ENCODE assay signal across 24 mouse cellular contexts in genomic region chr6:78526986-78527762, GRCm38 (mm10). TPM values are rescaled to one million over a fixed set of nuclear protein-coding genes. Genes with fewer than 3 reads are reported as not detected.
A peak's percentile ranks its signal among the peaks of the same experiment; 100 is the strongest.
DNase-seq lines count a peak whose midpoint lies in the region; ATAC-seq and TF ChIP-seq lines count a peak whose summit lies in the region.
"Had no signal": no experiment of that assay in that cellular context is flagged by ENCODE, and none has a peak within 500 bp of the region (broad histone marks: within the 10 kb centered on the region; RNA-seq: fewer than 3 reads in every experiment).

No protein-coding gene starts in this region.

- no peak for DNase-seq in intestine, embryonic 14.5 days (ENCODE audit: low spot score)
- no peak for DNase-seq in Muller cell, postnatal 12 days (ENCODE audit: inconsistent ontology term)
- DNase-seq: adrenal gland, adult 2 months; adrenal gland, adult 8-10 months; adrenal gland, postnatal 10 days; adrenal gland, postnatal 14 days; adrenal gland, postnatal 25 days; adrenal gland, postnatal 36 days; B cell, adult 2 months; cerebellum, adult 11 months; cerebellum, adult 11-12 months; cerebellum, adult 18-20 months; cerebellum, adult 2 months had no signal

- H3K4me1 ChIP-seq in intestine, embryonic 14.5 days (replicated peaks; ENCODE audit: control insufficient read depth, insufficient read depth, low read length), result no peaks in the 10 kb centered on the region
- H3K4me1 ChIP-seq in intestine, postnatal 0 days (replicated peaks; ENCODE audit: control insufficient read depth, insufficient read depth, low read length), result no peaks in the 10 kb centered on the region
- H3K4me1 ChIP-seq in intestine, embryonic 15.5 days (replicated peaks), result no peaks in the 10 kb centered on the region
- H3K4me1 ChIP-seq in intestine, embryonic 16.5 days (ENCODE audit: control insufficient read depth, insufficient read depth, low read length), result no peaks in the 10 kb centered on the region
- H3K4me1 ChIP-seq in forebrain, embryonic 13.5 days, result no peaks in the 10 kb centered on the region

- peak; percentile 47; the same call in 1 of the 2 replicates for ATAC-seq in intestine, embryonic 14.5 days (replicated peaks; ENCODE audit: low FRiP score, low TSS enrichment, low read depth)
- ATAC-seq in intestine, postnatal 0 days, result no peak
- peak; percentile 93 for ATAC-seq in intestine, embryonic 15.5 days
- ATAC-seq in intestine, embryonic 16.5 days, result peak; percentile 99
- no peak for ATAC-seq in forebrain, embryonic 13.5 days
- ATAC-seq: activated CD4-positive, CD25-positive, alpha-beta regulatory T cell, adult 4 months; CD4-positive, CD25-positive, alpha-beta regulatory T cell, adult 4 months; Patski had no signal

- H3K4me3 ChIP-seq in intestine, embryonic 14.5 days (ENCODE audit: low read depth, low read length), result no peak overlapping the region
- no peak overlapping the region for H3K4me3 ChIP-seq in intestine, postnatal 0 days (ENCODE audit: low read depth, low read length)
- no peak overlapping the region for H3K4me3 ChIP-seq in intestine, embryonic 15.5 days (replicated peaks)
- no peak overlapping the region for H3K4me3 ChIP-seq in intestine, embryonic 16.5 days (ENCODE audit: low read length)
- no peak overlapping the region for H3K4me3 ChIP-seq in forebrain, embryonic 13.5 days

- 40% methylated on average over 4 of the region's 4 CpGs for WGBS in intestine, embryonic 14.5 days
- WGBS in intestine, postnatal 0 days, result 17% methylated on average over 4 of the region's 4 CpGs
- 34% methylated on average over 4 of the region's 4 CpGs for WGBS in intestine, embryonic 15.5 days
- 33% methylated on average over 4 of the region's 4 CpGs for WGBS in intestine, embryonic 16.5 days
- 75% methylated on average over 4 of the region's 4 CpGs for WGBS in forebrain, embryonic 13.5 days

- H3K9ac ChIP-seq in intestine, embryonic 14.5 days (ENCODE audit: low read length), result no peak overlapping the region
- H3K9ac ChIP-seq in intestine, postnatal 0 days (ENCODE audit: low read depth, low read length), result no peak overlapping the region
- H3K9ac ChIP-seq in intestine, embryonic 15.5 days, result no peak overlapping the region
- H3K9ac ChIP-seq in intestine, embryonic 16.5 days (ENCODE audit: low read depth, low read length), result no peak overlapping the region
- H3K9ac ChIP-seq in forebrain, embryonic 13.5 days, result no peak overlapping the region

- H3K27ac ChIP-seq in intestine, embryonic 14.5 days (ENCODE audit: low read depth), result no peak overlapping the region
- H3K27ac ChIP-seq in intestine, postnatal 0 days (ENCODE audit: low read depth, low read length), result no peak overlapping the region
- no peak overlapping the region for H3K27ac ChIP-seq in intestine, embryonic 15.5 days
- H3K27ac ChIP-seq in intestine, embryonic 16.5 days (ENCODE audit: low read length), result no peak overlapping the region
- no peak overlapping the region for H3K27ac ChIP-seq in forebrain, embryonic 13.5 days

- no peaks in the 10 kb centered on the region for H3K36me3 ChIP-seq in intestine, embryonic 14.5 days (ENCODE audit: control insufficient read depth, insufficient read depth, low read length)
- no peaks in the 10 kb centered on the region for H3K36me3 ChIP-seq in intestine, postnatal 0 days (ENCODE audit: control insufficient read depth, insufficient read depth)
- H3K36me3 ChIP-seq in intestine, embryonic 15.5 days, result no peaks in the 10 kb centered on the region
- H3K36me3 ChIP-seq in intestine, embryonic 16.5 days (ENCODE audit: control insufficient read depth, insufficient read depth, low read length), result no peaks in the 10 kb centered on the region
- no peaks in the 10 kb centered on the region for H3K36me3 ChIP-seq in forebrain, embryonic 13.5 days (ENCODE audit: poor library complexity, severe bottlenecking)
- H3K36me3 ChIP-seq: G1E had no signal

- H3K27me3 ChIP-seq in intestine, embryonic 14.5 days (replicated peaks; ENCODE audit: control insufficient read depth, insufficient read depth, low read length), result no peaks in the 10 kb centered on the region
- H3K27me3 ChIP-seq in intestine, postnatal 0 days (replicated peaks; ENCODE audit: control insufficient read depth, insufficient read depth, low read length), result no peaks in the 10 kb centered on the region
- no peaks in the 10 kb centered on the region for H3K27me3 ChIP-seq in intestine, embryonic 15.5 days (replicated peaks)
- H3K27me3 ChIP-seq in intestine, embryonic 16.5 days (replicated peaks; ENCODE audit: control insufficient read depth, insufficient read depth, low read length), result no peaks in the 10 kb centered on the region
- H3K27me3 ChIP-seq in forebrain, embryonic 13.5 days, result no peaks in the 10 kb centered on the region
- H3K27me3 ChIP-seq: CH12.LX had no signal

- H3K4me2 ChIP-seq in intestine, embryonic 14.5 days (ENCODE audit: low read length), result no peak overlapping the region
- no peak overlapping the region for H3K4me2 ChIP-seq in intestine, postnatal 0 days (replicated peaks; ENCODE audit: low read depth)
- no peak overlapping the region for H3K4me2 ChIP-seq in intestine, embryonic 15.5 days (replicated peaks)
- H3K4me2 ChIP-seq in intestine, embryonic 16.5 days (ENCODE audit: low read depth, low read length), result no peak overlapping the region
- no peak overlapping the region for H3K4me2 ChIP-seq in forebrain, embryonic 13.5 days

- TF ChIP-seq CTCF in intestine, postnatal 0 days (IDR thresholded peaks at IDR 0.05; ENCODE audit: low read depth), result no peak

- no peaks in the 10 kb centered on the region for H3K9me3 ChIP-seq in intestine, embryonic 14.5 days (ENCODE audit: control insufficient read depth, low read length)
- H3K9me3 ChIP-seq in intestine, postnatal 0 days (ENCODE audit: control insufficient read depth), result no peaks in the 10 kb centered on the region
- no peaks in the 10 kb centered on the region for H3K9me3 ChIP-seq in intestine, embryonic 15.5 days
- H3K9me3 ChIP-seq in intestine, embryonic 16.5 days (ENCODE audit: control insufficient read depth, low read length), result no peaks in the 10 kb centered on the region
- no peaks in the 10 kb centered on the region for H3K9me3 ChIP-seq in forebrain, embryonic 13.5 days (replicated peaks)

RNA-seq across cellular contexts. Expression of gene Reg3g, which starts 58.5 kb away (rescaled TPM):
- 0.40 TPM in 1 of 2 replicates, not detected in the other for polyA plus RNA-seq in intestine, embryonic 14.5 days (2014; fragmentation: Nextera tagmentation; extraction: Ambion mirVana)
- 5.8 and 7.8 TPM in 2 replicates for polyA plus RNA-seq in intestine, postnatal 0 days (2015; fragmentation: Nextera tagmentation; extraction: Ambion mirVana)
- 1.7 and 2.6 TPM in 2 replicates for polyA plus RNA-seq in intestine, embryonic 15.5 days (2015; fragmentation: Nextera tagmentation; extraction: Ambion mirVana)
- polyA plus RNA-seq in intestine, embryonic 16.5 days (2015; fragmentation: Nextera tagmentation; extraction: Ambion mirVana), result 3.2 and 5.4 TPM in 2 replicates
- polyA plus RNA-seq in forebrain, embryonic 13.5 days (2015; fragmentation: Nextera tagmentation; extraction: Ambion mirVana), result not detected in 2 replicates
- polyA plus RNA-seq: activated CD4-positive, CD25-positive, alpha-beta regulatory T cell, adult 4 months; adrenal gland, adult 2 months; brain, embryonic 14.5 days; C2C12; CD4-positive, CD25-positive, alpha-beta regulatory T cell, adult 4 months; G1E; Patski had no signal

Comparison
In these comparisons a context has a peak if more than half of its experiments do, and no peak if none do; other contexts are left out.
1. ATAC-seq: peak in intestine, embryonic 14.5 days (single experiment), intestine, embryonic 15.5 days (single experiment) and intestine, embryonic 16.5 days (single experiment); none in intestine, postnatal 0 days (single experiment) and forebrain, embryonic 13.5 days (single experiment).